Mouse (Mus musculus): ENCODE results near the gene Olfr102. TPM values are rescaled to one million over a fixed set of nuclear protein-coding genes. Genes with fewer than 3 reads are reported as not detected.
A peak's percentile ranks its signal among the peaks of the same experiment; 100 is the strongest.

The Olfr102 gene
- not detected in 2 replicates for total RNA-seq (2014; rRNA removed)
- not detected in 2 replicates for polyA plus RNA-seq (2012; rRNA removed)

DNA sequence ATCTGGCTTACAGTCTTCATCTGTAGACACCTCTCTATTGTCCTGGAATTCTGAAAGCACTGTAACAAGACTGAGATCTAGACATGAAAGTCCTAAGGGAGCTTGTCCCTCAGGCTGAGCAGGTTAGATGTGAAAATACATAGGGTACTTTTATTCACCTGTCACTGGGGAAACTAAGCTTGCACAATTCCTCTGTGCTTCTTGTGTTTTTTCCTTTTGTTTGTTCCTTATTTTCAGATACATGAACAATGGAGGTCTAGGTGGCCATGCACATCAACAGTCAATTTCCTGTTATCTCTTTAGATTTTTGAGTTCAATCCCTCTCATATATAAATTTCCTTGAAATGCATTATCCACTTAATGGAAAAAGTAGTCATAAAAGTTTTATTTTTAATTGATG is at the start of gene Olfr102:
Gene Olfr102 (minus strand): TSS at position 101 of the 400 bp plus-strand sequence.
- Histone ChIP-seq H3K4me1 (ENCODE audit: control insufficient read depth, insufficient read depth, low read length) (no peaks in the 10 kb centered on the region), H3K27ac (replicated peaks; ENCODE audit: insufficient read depth, low read depth, low read length) (no peak within 1 kb of the TSS), H3K79me2 (ENCODE audit: control insufficient read depth, insufficient read depth, low read length) (no peaks in the 10 kb centered on the region), H3K9ac (ENCODE audit: low read depth, low read length) (no peak within 1 kb of the TSS), H3K27me3 (ENCODE audit: control insufficient read depth, insufficient read depth, low read length) (no peaks in the 10 kb centered on the region), H3K36me3 (ENCODE audit: control insufficient read depth, insufficient read depth, low read length) (no peaks in the 10 kb centered on the region), H3K4me3 (ENCODE audit: insufficient read depth, low read depth, low read length) (no peak within 1 kb of the TSS)
- TF ChIP-seq CTCF (IDR thresholded peaks at IDR 0.05; ENCODE audit: low read depth, low read length) = no peak
- TF ChIP-seq POLR2A (IDR thresholded peaks at IDR 0.05; ENCODE audit: extremely low read depth, insufficient read depth, low read length) = no peak
- no peak for DNase-seq (ENCODE audit: extremely low read depth, low read depth, low spot score)

DNA sequence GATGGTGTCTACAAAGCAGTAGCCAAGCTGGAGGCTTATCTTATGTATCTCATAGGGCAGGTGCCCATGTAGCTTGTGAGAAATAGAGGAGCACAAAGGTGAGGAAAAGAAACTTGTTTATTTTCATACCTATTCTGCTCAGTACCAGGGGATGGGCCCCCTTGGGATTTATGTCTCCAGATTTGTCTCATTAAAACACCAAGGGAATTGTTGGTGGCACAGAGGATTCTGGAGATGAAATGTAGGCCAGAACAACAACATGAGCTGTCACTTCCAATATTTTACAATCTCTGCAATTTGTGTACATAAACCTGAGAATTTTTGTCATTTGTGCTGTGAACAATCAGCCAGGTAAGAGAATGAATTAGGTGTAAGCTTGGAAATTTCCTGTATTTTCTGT is 42.4 kb upstream of the Olfr102 start, which contains the start of gene Olfr104-ps:
Gene Olfr104-ps (plus strand): TSS at position 301 of the 400 bp plus-strand sequence.
- H3K4me3 ChIP-seq (ENCODE audit: insufficient read depth, low read depth, low read length) = no peak within 1 kb of the TSS
- H3K27ac ChIP-seq (replicated peaks; ENCODE audit: insufficient read depth, low read depth, low read length) = no peak within 1 kb of the TSS
- TF ChIP-seq CTCF (IDR thresholded peaks at IDR 0.05; ENCODE audit: low read depth, low read length) (no peak), POLR2A (IDR thresholded peaks at IDR 0.05; ENCODE audit: extremely low read depth, insufficient read depth, low read length) (no peak)
- H3K4me1 ChIP-seq (ENCODE audit: control insufficient read depth, insufficient read depth, low read length) = no peaks in the 10 kb centered on the region
- H3K27me3 ChIP-seq (ENCODE audit: control insufficient read depth, insufficient read depth, low read length) = no peaks in the 10 kb centered on the region
- H3K9ac ChIP-seq (ENCODE audit: low read depth, low read length) = no peak within 1 kb of the TSS
- no peak for DNase-seq (ENCODE audit: extremely low read depth, low read depth, low spot score)
- no peaks in the 10 kb centered on the region for H3K79me2 ChIP-seq (ENCODE audit: control insufficient read depth, insufficient read depth, low read length)
- H3K36me3 ChIP-seq (ENCODE audit: control insufficient read depth, insufficient read depth, low read length) = no peaks in the 10 kb centered on the region

DNA sequence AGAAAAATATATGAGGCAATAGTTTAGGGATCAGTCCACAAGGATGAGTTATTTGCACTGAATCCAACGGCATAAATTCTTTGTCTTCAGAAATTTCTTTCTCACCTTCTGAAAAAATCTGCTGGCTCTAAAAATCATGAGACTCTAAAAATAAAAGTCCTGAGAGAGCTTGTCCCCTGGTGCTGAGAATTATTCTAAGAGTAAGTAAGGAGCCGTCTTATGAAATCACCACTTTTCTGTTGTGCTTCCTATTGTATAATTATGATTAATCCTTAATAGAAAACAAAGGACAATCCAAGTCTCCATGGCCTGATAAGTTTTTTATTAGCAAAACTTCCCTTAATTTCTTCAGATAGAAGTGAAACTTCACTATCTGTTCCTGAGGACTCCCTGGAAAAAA is 22.7 kb upstream of the Olfr102 start, which contains the start of gene Olfr103:
Gene Olfr103 (minus strand): TSS at position 101 of the 400 bp plus-strand sequence.
- Histone ChIP-seq H3K4me3 (ENCODE audit: insufficient read depth, low read depth, low read length) (no peak within 1 kb of the TSS), H3K4me1 (ENCODE audit: control insufficient read depth, insufficient read depth, low read length) (no peaks in the 10 kb centered on the region), H3K79me2 (ENCODE audit: control insufficient read depth, insufficient read depth, low read length) (no peaks in the 10 kb centered on the region), H3K27ac (replicated peaks; ENCODE audit: insufficient read depth, low read depth, low read length) (no peak within 1 kb of the TSS), H3K27me3 (ENCODE audit: control insufficient read depth, insufficient read depth, low read length) (no peaks in the 10 kb centered on the region), H3K9ac (ENCODE audit: low read depth, low read length) (no peak within 1 kb of the TSS), H3K36me3 (ENCODE audit: control insufficient read depth, insufficient read depth, low read length) (no peaks in the 10 kb centered on the region)
- DNase-seq (ENCODE audit: extremely low read depth, low read depth, low spot score) = no peak
- 91% methylated on average over 2 of the region's 2 CpGs for WGBS
- TF ChIP-seq CTCF (IDR thresholded peaks at IDR 0.05; ENCODE audit: low read depth, low read length) = no peak
- no peak for TF ChIP-seq POLR2A (IDR thresholded peaks at IDR 0.05; ENCODE audit: extremely low read depth, insufficient read depth, low read length)

DNA sequence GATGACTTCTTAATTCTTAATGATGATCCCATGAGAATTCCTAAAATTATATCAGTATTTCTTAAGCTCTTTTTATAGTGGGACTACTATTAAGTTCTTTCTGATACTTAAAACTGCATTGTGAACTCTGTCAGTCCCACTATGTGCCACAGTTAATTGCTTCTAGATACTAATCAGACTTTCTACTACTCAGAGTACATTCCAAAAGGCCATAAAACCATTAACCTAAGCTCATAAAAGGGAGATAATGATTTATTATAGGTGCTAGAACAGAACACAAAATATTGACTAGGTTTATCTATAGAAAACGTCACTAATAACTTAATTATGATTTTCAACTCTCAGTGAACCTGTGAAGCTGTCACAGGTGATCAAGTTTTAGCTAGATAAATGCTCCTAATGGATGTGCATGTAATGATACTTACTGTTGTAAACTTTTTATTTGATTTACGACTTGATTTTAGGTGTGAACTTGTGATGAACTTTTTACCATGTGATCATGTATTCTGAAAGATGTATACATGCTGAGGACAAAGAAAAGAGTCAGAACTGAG is 6.6 kb downstream of the Olfr102 start:
- H3K27ac ChIP-seq (replicated peaks; ENCODE audit: insufficient read depth, low read depth, low read length) = no peak overlapping the region

DNA sequence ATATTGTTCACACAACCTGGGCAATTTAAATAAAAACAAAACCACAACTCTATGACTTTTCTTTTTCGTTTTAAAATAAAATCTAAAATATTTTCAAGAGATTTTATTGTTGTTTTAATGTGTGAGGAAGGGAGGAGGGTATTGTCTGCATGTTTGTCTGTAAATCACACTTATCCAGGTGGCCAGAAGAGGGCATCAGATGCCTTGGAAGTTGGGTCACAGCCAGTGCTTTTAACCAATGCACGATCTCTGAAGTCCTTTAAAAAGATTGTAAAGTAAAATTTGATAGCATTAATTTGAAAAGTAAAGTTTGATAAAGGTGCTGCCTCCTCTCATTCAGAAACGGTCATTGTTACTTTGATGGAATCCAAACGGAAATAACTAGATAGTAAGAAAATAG is 8.4 kb downstream of the Olfr102 start:
- Histone ChIP-seq H3K4me3 (ENCODE audit: insufficient read depth, low read depth, low read length) (no peak overlapping the region), H3K36me3 (ENCODE audit: control insufficient read depth, insufficient read depth, low read length) (no peaks in the 10 kb centered on the region), H3K27me3 (ENCODE audit: control insufficient read depth, insufficient read depth, low read length) (no peaks in the 10 kb centered on the region), H3K4me1 (ENCODE audit: control insufficient read depth, insufficient read depth, low read length) (no peaks in the 10 kb centered on the region), H3K27ac (replicated peaks; ENCODE audit: insufficient read depth, low read depth, low read length) (no peak overlapping the region), H3K79me2 (ENCODE audit: control insufficient read depth, insufficient read depth, low read length) (no peaks in the 10 kb centered on the region), H3K9ac (ENCODE audit: low read depth, low read length) (no peak overlapping the region)
- WGBS = 34% methylated on average over 4 of the region's 4 CpGs
- DNase-seq (ENCODE audit: extremely low read depth, low read depth, low spot score) = peak; percentile 4
- no peak for TF ChIP-seq POLR2A (IDR thresholded peaks at IDR 0.05; ENCODE audit: extremely low read depth, insufficient read depth, low read length)
- TF ChIP-seq CTCF (IDR thresholded peaks at IDR 0.05; ENCODE audit: low read depth, low read length) = no peak

More for the DNA sequence above, 6.6 kb downstream of the Olfr102 start:
- H3K4me1 ChIP-seq (ENCODE audit: control insufficient read depth, insufficient read depth, low read length) = no peaks in the 10 kb centered on the region
- H3K9ac ChIP-seq (ENCODE audit: low read depth, low read length) = no peak overlapping the region
- WGBS = 38% methylated on average over 2 of the region's 2 CpGs
- DNase-seq (ENCODE audit: extremely low read depth, low read depth, low spot score) = no peak
- no peaks in the 10 kb centered on the region for H3K27me3 ChIP-seq (ENCODE audit: control insufficient read depth, insufficient read depth, low read length)
- TF ChIP-seq POLR2A (IDR thresholded peaks at IDR 0.05; ENCODE audit: extremely low read depth, insufficient read depth, low read length) (no peak), CTCF (IDR thresholded peaks at IDR 0.05; ENCODE audit: low read depth, low read length) (no peak)
- no peaks in the 10 kb centered on the region for H3K36me3 ChIP-seq (ENCODE audit: control insufficient read depth, insufficient read depth, low read length)
- no peak overlapping the region for H3K4me3 ChIP-seq (ENCODE audit: insufficient read depth, low read depth, low read length)
- no peaks in the 10 kb centered on the region for H3K79me2 ChIP-seq (ENCODE audit: control insufficient read depth, insufficient read depth, low read length)

DNA sequence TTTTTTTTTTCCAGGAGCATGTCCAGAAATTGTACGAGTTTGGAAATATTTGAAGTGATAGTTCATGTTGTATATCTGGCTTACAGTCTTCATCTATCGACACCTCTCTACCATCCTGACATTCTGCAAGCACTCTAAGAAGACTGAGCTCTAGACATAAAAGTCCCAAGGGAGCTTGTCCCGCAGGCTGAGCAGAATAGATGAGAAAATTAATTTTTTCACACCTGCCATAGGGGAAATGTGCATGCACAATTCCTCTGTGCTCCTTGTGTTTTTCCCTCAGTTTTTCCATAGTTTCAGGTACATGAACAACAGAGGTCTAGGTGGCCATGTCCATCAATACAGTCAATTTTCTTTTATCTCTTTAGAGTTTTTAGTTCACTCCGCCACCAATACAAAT is 12.6 kb downstream of the Olfr102 start, which contains the start of gene Olfr101:
Gene Olfr101 (minus strand): TSS at position 101 of the 400 bp plus-strand sequence.
- Histone ChIP-seq H3K9ac (ENCODE audit: low read depth, low read length) (no peak within 1 kb of the TSS), H3K27ac (replicated peaks; ENCODE audit: insufficient read depth, low read depth, low read length) (no peak within 1 kb of the TSS), H3K4me3 (ENCODE audit: insufficient read depth, low read depth, low read length) (no peak within 1 kb of the TSS), H3K36me3 (ENCODE audit: control insufficient read depth, insufficient read depth, low read length) (no peaks in the 10 kb centered on the region), H3K79me2 (ENCODE audit: control insufficient read depth, insufficient read depth, low read length) (no peaks in the 10 kb centered on the region), H3K27me3 (ENCODE audit: control insufficient read depth, insufficient read depth, low read length) (no peaks in the 10 kb centered on the region), H3K4me1 (ENCODE audit: control insufficient read depth, insufficient read depth, low read length) (no peaks in the 10 kb centered on the region)
- WGBS = 76% methylated on average over 4 of the region's 4 CpGs
- DNase-seq (ENCODE audit: extremely low read depth, low read depth, low spot score) = no peak
- TF ChIP-seq POLR2A (IDR thresholded peaks at IDR 0.05; ENCODE audit: extremely low read depth, insufficient read depth, low read length) (no peak), CTCF (IDR thresholded peaks at IDR 0.05; ENCODE audit: low read depth, low read length) (no peak)

Data from liver, adult 2 months (tissue).